Mouse (Mus musculus): ENCODE results near the gene Il34.

Gene Il34

DNA sequence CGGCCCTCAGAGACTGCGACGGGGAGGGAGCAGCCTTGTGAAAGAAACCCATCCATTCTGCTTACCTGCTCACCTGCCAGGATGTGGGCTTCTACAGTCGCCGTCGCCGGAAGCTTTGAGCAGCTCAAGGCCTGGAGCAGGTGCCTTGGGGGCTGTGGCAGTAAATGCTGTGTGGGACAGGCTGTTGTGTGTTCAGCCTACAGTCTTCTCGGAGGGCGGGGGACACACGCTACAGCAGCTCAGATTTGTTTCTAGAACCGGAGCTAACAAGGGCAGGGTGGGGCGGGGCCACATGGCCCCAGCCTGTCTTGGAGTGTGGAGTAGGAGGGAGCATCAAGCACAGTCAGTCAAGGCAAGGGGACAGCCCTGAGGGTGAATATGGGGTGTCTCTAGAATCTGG is at the start of gene Il34:
Gene Il34 (minus strand): TSS at position 256 of the 400 bp plus-strand sequence.
- CTCF ChIA-PET, result interaction anchor here (0.5 to 1.8 kb wide), 17 partner anchors 29 to 908 kb away, joined by 3 to 10 read pairs (median 4); partner anchors contain the start of genes Exosc6 (in 1 of the 4) and Rfwd3 (in 1 of the 4)
- POLR2A ChIA-PET, result interaction anchor here (0.5 to 12.0 kb wide), 51 partner anchors 8 to 404 kb away, joined by 3 to 129 read pairs (median 5); partner anchors contain the start of genes Sf3b3 (in 3 of the 4), Cog4 (in 2 of the 4), Aars (in 1 of the 4) and Ddx19a (in 1 of the 4)

DNA sequence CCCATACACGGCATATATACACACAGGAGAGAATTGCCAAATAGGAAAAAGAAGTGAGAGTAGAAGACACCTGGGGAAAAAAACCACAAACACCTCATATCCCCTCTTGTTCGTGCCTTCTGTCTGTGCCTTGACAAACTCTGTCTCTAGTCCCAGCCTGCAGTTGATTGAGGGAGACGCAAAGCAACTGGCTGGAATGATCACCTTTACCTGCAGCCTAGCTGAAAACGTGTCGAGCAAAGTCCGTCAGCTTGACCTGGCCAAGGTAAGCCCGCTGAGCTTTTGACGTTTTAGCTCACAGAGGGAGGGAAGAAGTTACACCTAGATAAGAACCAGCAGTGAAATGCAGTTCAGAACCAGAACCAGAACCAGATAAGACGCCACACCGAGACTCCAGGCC is 45.5 kb upstream of the Il34 start:
- ChIA-PET CTCF (interaction anchor here in 1 of 4 experiments (1.0 kb wide), 1 partner anchor 20 kb away, joined by 3 read pairs; no protein-coding TSS in a partner anchor), POLR2A (interaction anchor here in 2 of 4 experiments (0.6 to 19.3 kb wide), 5 partner anchors 8 to 99 kb away, joined by 3 to 464 read pairs (median 3); no protein-coding TSS in a partner anchor)

DNA sequence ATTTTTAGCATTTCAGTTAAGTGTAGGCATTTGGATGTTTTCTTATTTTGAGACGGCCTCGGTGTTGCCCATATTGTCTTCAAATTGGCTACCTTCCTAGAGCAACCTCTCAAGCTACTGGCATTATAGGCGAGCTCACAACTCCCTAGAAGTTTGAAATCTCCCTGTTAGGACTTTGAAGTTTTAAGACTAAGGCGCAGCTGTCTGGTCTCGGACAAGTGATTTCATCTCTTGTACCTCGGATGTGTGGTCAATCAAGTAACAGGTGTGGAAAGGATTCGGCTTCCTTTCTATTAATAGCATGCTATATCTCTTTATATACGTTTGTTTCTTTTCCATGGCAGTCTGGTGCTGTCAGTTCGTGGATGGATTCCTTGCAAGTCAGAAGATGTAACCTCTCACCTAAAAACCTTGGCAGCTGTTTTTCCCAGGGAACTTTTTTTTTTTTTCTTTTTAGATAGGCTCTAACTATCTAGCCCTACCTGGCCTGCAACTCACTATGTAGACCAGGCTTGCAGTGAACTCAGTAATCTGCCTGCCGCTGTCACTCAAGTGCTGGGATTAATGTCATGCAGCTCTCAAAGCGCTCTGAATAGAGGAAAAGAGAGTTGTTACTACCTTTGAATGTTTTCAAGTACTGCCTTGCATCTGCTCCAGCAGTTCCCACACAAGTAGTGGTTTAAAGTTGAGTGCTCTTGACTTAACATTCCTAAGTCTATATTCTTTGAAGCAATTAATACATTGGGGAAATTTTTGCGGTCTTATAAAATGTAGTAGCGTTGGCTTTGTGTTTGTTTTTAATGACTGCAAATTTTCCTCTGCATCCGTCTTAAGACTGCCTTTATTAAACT is 42.1 kb upstream of the Il34 start:
- CTCF ChIA-PET, result no interaction called here
- POLR2A ChIA-PET, result interaction anchor here (0.7 to 19.3 kb wide), 80 partner anchors 8 to 456 kb away, joined by 3 to 464 read pairs (median 6); partner anchors contain the start of genes Aars (in 2 of the 4), Ddx19a (in 2 of the 4), Ddx19b (in 2 of the 4) and Exosc6 (in 2 of the 4)

DNA sequence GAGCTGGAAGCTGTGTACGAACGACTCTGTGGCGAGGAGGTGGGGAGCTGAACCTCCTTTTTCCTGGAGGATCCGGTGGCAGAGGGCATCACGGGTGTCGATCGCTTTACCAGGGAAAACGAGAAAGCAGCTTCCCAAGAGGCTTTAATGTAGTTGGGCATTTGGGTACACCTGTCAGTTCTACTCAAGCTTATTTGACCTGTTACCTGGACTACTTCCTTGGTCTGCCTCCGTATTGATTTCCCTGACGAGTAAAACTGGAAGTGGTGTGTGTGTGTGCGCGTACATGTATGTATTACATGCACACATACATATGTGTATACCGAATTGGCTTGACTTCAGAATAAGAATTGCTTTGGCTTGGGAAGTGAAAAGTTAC is 41.4 kb upstream of the Il34 start:
- POLR2A ChIA-PET, result interaction anchor here (0.5 to 19.3 kb wide), 118 partner anchors 9 to 481 kb away, joined by 3 to 464 read pairs (median 5); partner anchors contain the start of genes Ddx19a (in 3 of the 4), Ddx19b (in 3 of the 4), Exosc6 (in 3 of the 4) and Aars (in 2 of the 4)
- CTCF ChIA-PET, result interaction anchor here in 2 of 4 experiments (0.9 to 1.6 kb wide), 3 partner anchors 97 to 219 kb away, joined by 3 to 6 read pairs (median 3); no protein-coding TSS in a partner anchor

DNA sequence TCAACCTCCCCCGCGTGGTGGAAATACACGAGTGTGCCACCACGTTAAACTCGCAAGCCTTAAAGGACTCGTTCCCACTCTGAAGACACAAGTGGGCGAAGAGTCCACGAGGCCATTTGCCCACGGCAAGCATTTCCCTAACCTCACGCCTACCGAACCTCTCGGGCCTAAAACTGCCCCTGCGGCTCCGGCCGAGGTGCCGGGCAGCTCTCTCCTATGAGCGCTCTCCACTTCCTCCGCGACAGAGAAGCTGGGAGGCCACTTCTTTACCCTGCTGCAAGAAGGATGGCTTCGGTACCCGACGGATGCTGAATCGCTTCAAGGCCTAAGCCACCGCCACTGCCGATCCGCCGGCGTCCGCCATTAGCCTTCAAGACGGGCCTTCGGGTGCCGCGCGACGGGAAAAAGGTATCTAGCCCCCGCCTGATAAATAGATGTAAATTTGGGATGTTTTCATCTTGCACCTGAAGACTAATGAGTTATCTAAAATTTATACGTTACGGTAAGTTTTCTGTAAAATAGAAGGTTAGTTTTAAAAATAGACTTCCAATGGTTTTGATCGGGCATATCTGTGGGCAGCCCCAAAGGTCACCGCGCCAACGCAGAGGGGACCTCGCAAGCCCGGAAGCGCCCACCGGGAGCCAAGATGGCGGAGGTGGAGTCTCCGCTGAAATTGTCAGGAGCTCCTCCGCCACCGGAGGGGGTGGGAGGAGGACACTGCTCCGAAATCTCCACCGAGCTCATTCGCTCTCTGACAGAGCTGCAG is 40.9 kb upstream of the Il34 start, which contains the start of the genes Cog4 and Sf3b3:
Gene Cog4 (plus strand): TSS at position 196 of the 766 bp plus-strand sequence.
Gene Sf3b3 (minus strand): TSS at position 383 of the 766 bp plus-strand sequence.
- POLR2A ChIA-PET, result interaction anchor here (0.5 to 19.3 kb wide), 125 partner anchors 9 to 482 kb away, joined by 3 to 464 read pairs (median 5); partner anchors contain the start of genes Ddx19a (in 3 of the 4), Ddx19b (in 3 of the 4), Exosc6 (in 3 of the 4) and Aars (in 2 of the 4)
- CTCF ChIA-PET, result interaction anchor here in 3 of 4 experiments (0.6 to 1.6 kb wide), 4 partner anchors 97 to 1156 kb away, joined by 3 to 6 read pairs (median 3); no protein-coding TSS in a partner anchor

DNA sequence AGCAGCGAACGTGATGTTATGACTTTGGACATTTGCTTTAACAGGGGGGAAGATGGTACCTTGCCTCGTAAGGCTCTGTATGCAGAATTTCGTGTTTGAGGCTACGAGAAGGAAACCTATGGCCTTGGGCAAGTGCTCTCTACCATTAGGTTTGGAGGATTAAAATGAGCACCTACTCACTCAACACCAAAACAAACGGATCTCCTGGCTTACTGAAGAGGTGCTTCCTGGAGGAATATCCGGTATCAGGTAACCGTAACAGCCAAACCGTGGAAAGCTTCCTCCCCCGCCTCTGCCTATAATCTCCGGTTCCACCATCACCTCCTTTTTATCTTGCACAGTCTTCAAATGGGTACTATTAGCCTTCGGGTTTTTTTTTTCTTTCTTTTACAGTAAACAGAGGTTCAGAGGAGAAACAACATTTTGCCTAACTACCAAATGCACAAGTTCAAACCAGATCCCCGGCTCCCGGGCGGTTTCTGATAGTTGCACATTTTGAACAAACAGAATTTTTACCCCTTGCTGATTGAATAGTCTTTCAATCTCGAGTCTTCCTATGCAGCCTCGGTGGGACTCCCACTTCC is 40.2 kb upstream of the Il34 start:
- POLR2A ChIA-PET, result interaction anchor here (0.6 to 19.3 kb wide), 57 partner anchors 10 to 454 kb away, joined by 3 to 464 read pairs (median 8); partner anchors contain the start of genes Exosc6 (in 3 of the 4), Aars (in 2 of the 4), Il34 (in 2 of the 4) and Ddx19b (in 1 of the 4)
- CTCF ChIA-PET, result interaction anchor here in 1 of 4 experiments (1.6 kb wide), 1 partner anchor 96 kb away, joined by 6 read pairs; no protein-coding TSS in a partner anchor

DNA sequence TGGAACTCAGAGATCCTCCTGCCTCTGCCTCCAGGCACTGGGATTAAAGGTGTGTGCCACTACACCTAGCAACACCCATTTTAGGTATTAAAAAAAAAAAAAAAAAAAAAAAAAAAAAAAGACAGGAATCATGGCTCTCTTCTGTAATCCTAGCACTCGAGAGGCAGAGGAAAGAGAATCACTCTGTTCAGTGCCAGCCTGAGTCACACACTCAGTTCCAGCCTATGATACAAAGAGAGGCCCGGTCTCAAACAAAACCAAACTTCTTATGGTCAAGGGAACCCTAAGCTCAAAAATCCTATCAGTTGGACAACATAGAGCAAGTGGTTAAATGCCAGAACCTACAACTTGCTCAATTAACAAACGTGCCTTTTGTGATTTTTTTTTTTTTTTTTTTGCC is 39.2 kb upstream of the Il34 start:
- POLR2A ChIA-PET, result interaction anchor here (0.6 to 19.3 kb wide), 63 partner anchors 9 to 1089 kb away, joined by 3 to 464 read pairs (median 6); partner anchors contain the start of genes Exosc6 (in 3 of the 4), Aars (in 1 of the 4), Ddx19a (in 1 of the 4) and Ddx19b (in 1 of the 4)
- CTCF ChIA-PET, result interaction anchor here in 2 of 4 experiments (0.6 kb wide), 2 partner anchors 75 to 155 kb away, joined by 3 to 4 read pairs; no protein-coding TSS in a partner anchor

DNA sequence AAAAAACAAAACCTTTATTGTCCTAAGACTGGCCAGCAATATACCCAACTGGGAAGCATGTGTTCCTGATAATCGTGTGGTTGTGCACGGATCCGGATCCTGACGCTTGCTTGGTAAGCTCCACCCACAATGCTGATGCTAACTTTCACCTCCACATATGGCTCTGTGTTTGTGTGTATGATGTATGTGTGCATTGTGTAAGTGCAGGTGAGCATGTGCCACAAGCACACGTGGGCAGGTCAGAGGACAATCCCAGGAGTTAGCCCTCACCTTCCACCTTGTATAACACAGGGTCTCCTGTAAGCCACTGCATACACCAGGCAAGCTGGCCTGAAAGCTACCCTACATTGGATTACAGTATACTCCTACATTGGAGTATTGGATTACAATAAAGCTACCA is 37.5 kb upstream of the Il34 start:
- POLR2A ChIA-PET, result interaction anchor here in 3 of 4 experiments (0.8 to 19.3 kb wide), 25 partner anchors 9 to 457 kb away, joined by 3 to 464 read pairs (median 4); partner anchors contain the start of genes Rfwd3 (in 2 of the 3), Exosc6 (in 1 of the 3), Fuk (in 1 of the 3) and Il34 (in 1 of the 3)

DNA sequence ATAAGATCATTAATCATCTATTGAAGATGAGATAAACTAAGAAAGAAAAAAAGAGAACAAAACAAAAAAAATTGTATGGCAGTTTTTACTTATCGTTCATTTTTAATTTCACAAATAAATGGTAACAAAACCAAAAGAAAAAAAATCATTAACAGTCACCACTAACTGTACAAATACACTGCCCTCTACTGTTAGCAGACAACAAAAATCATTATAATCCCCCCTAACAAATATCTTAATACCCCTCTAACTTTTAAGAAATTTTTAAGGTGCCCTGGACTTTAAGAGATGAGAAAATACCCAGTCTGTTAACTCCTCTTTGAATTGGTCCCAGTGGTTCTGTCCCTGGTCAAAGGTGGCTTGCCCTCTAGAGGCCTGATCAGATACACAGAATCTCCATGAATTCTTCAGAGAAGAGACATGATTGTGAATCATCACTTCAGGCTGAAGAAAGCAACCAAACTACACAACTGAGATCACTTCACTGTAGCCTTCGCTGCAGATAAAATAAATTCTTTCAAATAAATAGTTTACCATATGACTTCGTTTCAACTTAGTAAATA is 36.4 kb upstream of the Il34 start:
- POLR2A ChIA-PET, result interaction anchor here in 2 of 4 experiments (1.4 to 23.5 kb wide), 10 partner anchors 8 to 458 kb away, joined by 3 to 464 read pairs (median 58); partner anchors contain the start of genes Cog4 (in 1 of the 2), Il34 (in 1 of the 2), Rfwd3 (in 1 of the 2) and Sf3b3 (in 1 of the 2)
- CTCF ChIA-PET, result no interaction called here

More for the DNA sequence above, 37.5 kb upstream of the Il34 start:
- CTCF ChIA-PET, result no interaction called here

DNA sequence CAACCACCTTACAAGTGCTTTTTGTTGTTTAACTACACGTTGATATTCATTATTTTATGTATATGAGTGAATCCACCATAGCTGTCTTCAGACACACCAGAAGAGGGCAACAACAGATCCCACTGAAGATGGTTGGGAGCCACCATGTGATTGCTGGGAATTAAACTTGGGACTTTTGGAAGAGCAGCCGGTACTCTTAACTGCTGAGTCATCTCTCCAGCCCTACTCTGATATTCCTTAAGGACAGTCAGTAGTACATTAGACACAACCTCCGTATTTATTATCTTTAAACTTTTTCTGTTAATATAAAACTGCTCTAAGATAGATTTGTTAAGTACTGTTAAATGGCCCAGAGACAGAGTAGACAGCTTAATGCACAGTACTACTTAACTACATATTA is 26.2 kb upstream of the Il34 start:
- CTCF ChIA-PET, result interaction anchor here in 1 of 4 experiments (1.1 kb wide), 1 partner anchor 19 kb away, joined by 3 read pairs; no protein-coding TSS in a partner anchor

DNA sequence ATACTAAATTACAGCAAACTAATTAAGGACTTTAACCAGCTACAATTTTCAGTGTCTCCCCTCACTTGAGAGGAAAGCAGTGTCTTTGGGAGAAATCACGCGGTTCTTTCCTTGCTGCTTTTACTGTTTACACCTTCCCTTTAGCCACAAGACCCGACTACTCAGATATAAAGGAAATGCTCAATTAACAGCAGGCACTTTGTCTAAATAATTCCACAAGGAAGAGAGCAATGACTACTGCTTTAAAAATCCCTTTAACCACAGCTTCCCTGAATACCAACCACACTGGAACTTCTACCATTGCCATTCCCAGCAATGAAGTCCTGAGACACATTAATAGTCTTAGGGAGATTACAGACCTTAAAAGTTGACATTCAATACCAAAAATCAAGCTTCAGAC is 22.8 kb upstream of the Il34 start:
- ChIA-PET POLR2A (interaction anchor here (0.6 to 23.5 kb wide), 20 partner anchors 9 to 306 kb away, joined by 3 to 464 read pairs (median 6); partner anchors contain the start of genes Cog4 (in 3 of the 4), Sf3b3 (in 3 of the 4), Exosc6 (in 1 of the 4) and Il34 (in 1 of the 4)), CTCF (no interaction called here)

More for the DNA sequence above, 26.2 kb upstream of the Il34 start:
- POLR2A ChIA-PET, result interaction anchor here in 3 of 4 experiments (0.9 to 23.5 kb wide), 15 partner anchors 7 to 224 kb away, joined by 3 to 464 read pairs (median 6); partner anchors contain the start of genes Cog4 (in 2 of the 3), Sf3b3 (in 2 of the 3), Ddx19b (in 1 of the 3) and Exosc6 (in 1 of the 3)

DNA sequence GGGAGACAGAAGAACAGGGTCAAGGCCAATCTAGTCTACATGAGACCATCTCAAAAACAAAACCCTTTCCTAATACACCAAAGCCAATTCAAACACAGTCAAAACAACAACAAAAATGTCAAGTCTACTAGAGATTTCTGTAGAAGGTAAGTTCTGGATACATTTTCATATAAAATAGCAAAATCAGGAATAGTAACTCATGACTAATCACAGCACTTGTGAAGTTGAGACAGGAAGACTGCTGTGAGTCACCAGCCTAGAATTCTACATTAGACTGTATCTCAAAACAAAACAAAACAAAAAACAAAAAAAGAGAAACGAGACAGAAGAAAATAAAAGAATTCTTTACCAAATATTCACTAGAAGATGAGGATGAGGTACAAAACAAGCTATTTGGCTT is 19.1 kb upstream of the Il34 start:
- POLR2A ChIA-PET, result interaction anchor here in 3 of 4 experiments (0.7 to 23.5 kb wide), 12 partner anchors 7 to 388 kb away, joined by 3 to 464 read pairs (median 8); partner anchors contain the start of genes Cog4 (in 2 of the 3) and Sf3b3 (in 2 of the 3)
- CTCF ChIA-PET, result no interaction called here

DNA sequence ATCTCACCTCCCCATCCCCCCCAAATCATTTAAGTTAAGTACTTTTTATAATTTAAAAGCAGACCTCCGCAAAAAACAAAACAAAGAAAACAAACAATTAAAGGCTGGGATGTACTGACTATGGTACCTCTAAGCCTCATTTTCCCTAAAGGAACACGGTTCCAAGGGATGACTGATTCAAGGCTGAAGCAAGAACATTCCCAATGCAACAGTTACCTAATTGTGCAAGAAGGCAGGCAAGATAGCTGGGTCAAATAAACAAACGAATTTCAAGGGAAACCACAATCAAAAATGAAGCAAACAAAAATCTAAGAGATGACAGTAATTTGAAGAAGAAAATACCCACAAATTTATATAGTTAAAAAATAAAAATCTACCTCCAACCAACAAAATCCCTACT is 16.2 kb upstream of the Il34 start:
- CTCF ChIA-PET, result no interaction called here

DNA sequence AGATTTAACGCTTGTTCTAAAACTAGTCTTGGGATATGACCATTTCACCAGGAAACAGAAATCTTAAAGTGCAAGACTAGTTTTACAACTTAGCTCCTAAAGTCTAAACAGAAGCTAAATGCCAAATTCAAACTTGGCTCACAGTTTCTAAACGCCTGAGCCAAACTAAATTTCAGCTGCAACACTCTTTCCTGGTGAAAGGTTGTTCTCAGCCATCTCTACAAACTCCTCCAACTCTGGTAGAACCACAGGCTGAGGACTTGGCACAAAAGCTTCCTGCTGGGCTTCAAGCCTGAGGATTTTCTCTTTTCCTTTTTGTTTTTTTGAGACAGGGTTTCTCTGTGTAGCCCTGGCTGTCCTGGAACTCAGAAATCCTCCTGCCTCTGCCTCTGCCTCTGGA is 14.5 kb upstream of the Il34 start:
- ChIA-PET POLR2A (interaction anchor here in 3 of 4 experiments (0.5 to 23.5 kb wide), 19 partner anchors 8 to 233 kb away, joined by 3 to 464 read pairs (median 4); partner anchors contain the start of genes Cog4 (in 2 of the 3), Sf3b3 (in 2 of the 3) and Il34 (in 1 of the 3)), CTCF (interaction anchor here in 1 of 4 experiments (1.5 kb wide), 2 partner anchors 19 to 70 kb away, joined by 3 read pairs; no protein-coding TSS in a partner anchor)

More for the DNA sequence above, 16.2 kb upstream of the Il34 start:
- POLR2A ChIA-PET, result interaction anchor here (0.5 to 23.5 kb wide), 10 partner anchors 9 to 232 kb away, joined by 3 to 464 read pairs (median 6); partner anchors contain the start of genes Cog4 (in 1 of the 4), Il34 (in 1 of the 4) and Sf3b3 (in 1 of the 4)

DNA sequence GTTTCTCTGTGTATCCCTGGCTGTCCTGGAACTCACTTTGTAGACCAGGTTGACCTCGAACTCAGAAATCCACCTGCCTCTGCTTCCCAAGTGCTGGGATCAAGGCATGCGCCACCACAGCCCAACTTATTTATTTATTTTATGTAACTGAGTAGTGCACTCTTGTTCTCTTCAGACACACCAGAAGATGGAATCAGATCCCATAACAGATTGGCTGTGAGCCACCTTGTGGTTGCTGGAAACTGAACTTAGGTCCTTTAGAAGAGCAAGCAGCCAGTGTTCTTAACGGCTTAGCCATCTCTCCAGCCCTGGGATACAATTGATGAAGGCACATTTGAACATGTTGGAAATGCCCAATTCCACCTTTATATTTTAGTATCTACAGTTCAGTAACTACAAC is 12.9 kb upstream of the Il34 start:
- ChIA-PET POLR2A (interaction anchor here in 2 of 4 experiments (0.7 to 23.5 kb wide), 12 partner anchors 10 to 213 kb away, joined by 3 to 464 read pairs (median 4); partner anchors contain the start of genes Cog4 (in 2 of the 2), Sf3b3 (in 2 of the 2), Ddx19b (in 1 of the 2) and Il34 (in 1 of the 2)), CTCF (interaction anchor here in 1 of 4 experiments (1.2 kb wide), 1 partner anchor 69 kb away, joined by 3 read pairs; no protein-coding TSS in a partner anchor)

Measured in embryonic stem cell, embryonic (primary cell).